Mouse (Mus musculus) cerebellum, postnatal 36 days (tissue): ENCODE results near the gene 4931408C20Rik.

Experiments
- DNase-seq, 2 experiments: peaks; one replicate each; pipeline ENCODE4 v3.0.0; 2021 to 2022; ENCODE audit warnings: mixed read lengths in 2 of 2

The 4931408C20Rik gene

DNA sequence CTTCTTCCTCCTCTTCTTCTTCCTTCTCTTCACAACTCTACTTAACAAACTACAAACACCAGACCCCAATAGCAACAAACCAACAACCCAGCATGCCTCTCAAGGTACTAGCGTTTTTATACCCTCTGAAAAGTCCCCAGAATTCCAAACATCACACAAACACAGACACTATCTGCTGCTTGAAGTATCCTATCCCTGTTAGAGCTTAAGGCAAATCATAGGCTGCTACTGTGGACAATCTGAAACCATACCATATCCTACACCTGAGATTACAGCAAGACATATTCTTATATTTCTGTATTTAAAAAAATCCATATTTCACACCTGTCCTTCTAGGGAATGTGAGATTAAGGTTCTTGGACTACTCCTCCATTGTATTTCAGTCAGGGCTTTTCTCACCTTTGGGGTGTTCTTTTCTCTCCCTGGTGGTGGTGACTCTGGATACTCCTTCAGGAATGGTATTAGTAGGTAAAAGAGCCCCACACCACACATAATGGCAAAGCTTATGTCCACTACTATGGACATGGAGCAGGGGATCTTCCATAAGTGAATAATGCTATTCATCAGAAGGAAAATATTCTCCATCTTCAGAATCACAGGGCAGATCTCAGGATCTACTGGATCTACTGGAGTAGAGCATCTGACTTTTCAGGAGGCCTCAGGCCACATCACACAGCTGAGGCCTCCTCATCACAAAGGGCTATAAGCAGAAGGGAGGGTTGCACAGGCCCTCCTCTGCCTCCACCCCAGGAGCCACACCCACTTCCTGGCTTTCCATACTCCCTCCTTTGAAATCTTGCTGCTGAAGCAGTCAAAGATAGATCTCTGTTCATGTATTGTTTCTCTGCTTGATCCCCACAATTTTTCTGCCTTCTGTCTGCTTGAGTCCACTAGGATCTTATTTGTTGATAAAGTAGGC, at the start of gene 4931408C20Rik:
Gene 4931408C20Rik (minus strand): TSS at position 619 of the 919 bp plus-strand sequence.
- DNase-seq: peak in 1 of 2 experiments; percentile 9

DNA sequence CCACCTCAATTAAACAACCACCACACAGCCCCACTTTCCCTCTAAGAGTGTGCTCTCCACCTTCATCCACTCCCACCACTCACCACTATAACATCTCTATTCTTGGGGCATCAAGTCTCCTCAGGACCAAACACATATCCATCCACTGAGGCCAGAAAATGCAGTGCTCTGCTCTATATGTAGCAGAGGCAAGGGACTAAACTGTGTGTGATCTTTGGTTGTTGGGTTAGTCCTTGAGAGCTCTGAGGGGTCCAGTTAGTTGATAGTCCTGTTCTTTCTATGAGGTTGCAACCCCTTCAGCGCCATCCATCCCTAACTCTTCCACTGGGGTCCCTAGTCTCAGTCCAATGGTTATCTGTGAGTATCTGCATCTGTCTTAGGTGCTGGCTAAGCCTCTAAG, 666 bp upstream of the 4931408C20Rik start:
- no peak for DNase-seq

DNA sequence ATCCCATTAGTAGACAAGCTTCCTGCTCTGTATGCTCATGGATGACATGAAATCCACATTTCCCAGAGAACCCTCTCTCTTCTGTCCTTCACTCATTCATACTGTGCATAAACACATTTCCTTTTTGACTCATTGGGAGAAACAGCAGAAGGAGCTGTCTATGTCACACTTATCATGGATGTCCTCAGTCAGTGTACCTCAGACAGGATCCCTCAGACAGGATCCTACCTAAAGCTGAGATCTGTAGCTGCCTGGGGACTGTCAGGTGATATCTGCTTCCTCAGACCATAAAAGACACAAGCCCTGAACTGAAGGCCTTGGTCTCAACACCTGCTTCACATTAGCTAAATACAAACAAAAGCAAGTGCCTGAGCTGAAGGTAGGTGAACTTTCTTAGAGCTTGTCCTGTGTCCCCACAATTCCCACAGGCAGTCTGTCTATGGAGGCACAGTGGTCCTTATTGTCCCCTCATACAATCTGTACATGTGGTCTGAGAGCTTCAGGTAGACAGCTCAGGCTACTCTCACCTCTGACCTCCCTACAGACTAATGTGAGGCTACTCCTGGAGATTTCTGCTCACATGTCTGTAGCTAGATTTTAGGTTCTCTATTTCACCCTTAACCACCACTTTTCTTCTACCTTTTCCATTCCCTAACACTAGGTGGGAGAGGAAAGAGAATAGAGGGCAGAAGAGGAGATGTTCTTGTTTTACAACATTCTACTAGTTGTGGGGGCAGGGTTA, 1.1 kb downstream of the 4931408C20Rik start:
- no peak for DNase-seq

DNA sequence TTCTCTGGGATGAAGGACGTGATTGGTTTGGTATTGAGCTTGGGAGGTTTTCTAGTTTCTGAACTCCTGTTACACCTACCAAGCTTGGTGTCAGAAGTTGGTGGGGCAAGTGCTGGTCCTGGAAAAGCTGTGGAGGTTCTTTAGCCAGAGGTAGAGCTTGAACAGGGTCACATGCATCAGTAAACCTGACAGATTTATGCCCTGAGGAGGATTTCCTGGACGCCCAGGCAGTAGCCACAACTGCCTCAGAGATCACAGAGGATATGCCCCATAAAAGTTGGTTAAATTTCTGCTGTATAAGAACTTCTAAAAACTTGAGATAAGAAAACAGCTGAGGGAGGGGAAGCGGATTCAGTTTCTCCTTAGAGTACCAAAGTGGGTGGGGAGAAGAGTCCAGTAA, 1.9 kb downstream of the 4931408C20Rik start:
- no peak for DNase-seq

DNA sequence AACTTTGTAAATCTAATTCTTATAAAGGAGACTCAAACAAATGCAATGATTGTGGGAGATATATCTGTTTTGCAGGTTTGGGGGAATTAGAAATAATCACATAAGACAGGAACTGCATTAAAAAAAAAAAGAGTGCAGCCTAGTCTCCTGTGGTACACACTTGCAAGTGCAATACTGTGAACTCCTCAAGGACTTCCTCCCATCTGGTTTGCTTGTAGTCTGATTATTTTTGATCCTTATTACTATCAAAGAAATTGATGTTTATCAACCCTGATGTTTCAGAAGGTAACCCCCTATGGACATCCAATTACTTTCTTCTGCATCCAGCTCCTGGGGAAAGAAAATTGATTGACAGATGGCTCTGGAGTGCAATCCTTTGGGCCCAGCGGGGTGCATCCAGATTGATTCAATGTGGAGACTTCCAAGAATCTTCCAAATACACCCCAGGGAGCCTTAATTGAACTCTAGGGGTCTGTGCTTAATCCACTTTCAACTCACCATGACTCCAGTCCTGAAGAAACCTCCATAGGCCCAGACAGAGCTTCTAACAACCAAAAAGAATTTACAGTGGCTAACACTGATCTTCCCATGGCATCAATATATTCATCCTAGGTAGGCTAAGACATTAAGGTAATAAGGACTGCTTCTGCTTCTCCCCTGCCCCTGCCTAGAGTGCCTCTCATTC, 37.4 kb downstream of the 4931408C20Rik start:
- DNase-seq: no peak

DNA sequence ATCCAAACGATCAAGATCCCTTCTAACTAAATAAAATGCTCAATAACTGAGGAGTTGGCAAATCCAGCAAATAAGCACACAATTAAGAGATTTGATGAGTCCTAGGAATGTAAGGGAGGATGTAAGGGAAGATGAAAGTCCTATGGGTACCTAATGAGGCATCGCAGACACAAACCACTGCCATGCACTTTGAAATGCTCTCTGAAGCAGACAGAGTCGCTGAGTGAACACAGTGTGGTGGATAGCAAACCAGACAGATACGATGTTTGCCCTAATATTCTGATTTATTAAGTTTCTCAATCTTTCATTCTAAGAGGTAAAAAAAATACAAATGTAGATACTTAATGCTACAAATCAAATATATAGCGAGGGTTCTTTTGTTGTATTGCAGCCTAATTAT, 51.2 kb downstream of the 4931408C20Rik start:
- DNase-seq: no peak
